Mouse (Mus musculus): ENCODE measurements at regions not wholly inside any gene's neighbourhood (a gene's known extent, or its start where the extent isn't known, plus 50 kb on each side); places are given as distances from the start of the nearest gene placed in this dataset.

GRCm38 (mm10) chr7:34493892-34494291 lies 100.8 kb upstream of the Lsm14a start:
- DNase-seq (ENCODE audit: low spot score), result no peak

- peak; percentile 28 for DNase-seq (ENCODE audit: low spot score)
These were observed 91.9 kb upstream of the Lsm14a start for GRCm38 (mm10) chr7:34484908-34485598.

- no peak for DNase-seq (ENCODE audit: low spot score)
These were observed 90.3 kb upstream of the Lsm14a start for GRCm38 (mm10) chr7:34483368-34483767.

GRCm38 (mm10) chr7:34480771-34481170 lies 87.7 kb upstream of the Lsm14a start:
- DNase-seq (ENCODE audit: low spot score), result no peak

GRCm38 (mm10) chr7:34471003-34471402 lies 77.9 kb upstream of the Lsm14a start:
- DNase-seq (ENCODE audit: low spot score), result no peak

GRCm38 (mm10) chr7:34462069-34462468 lies 69.0 kb upstream of the Lsm14a start:
- peak; percentile 37 for DNase-seq (ENCODE audit: low spot score)

GRCm38 (mm10) chr7:34459834-34460495 lies 66.8 kb upstream of the Lsm14a start:
- DNase-seq (ENCODE audit: low spot score), result no peak

- no peak for DNase-seq (ENCODE audit: low spot score)
These were observed 65.7 kb upstream of the Lsm14a start for GRCm38 (mm10) chr7:34458851-34459250.

- no peak for DNase-seq (ENCODE audit: low spot score)
These were observed 55.2 kb upstream of the Lsm14a start for GRCm38 (mm10) chr7:34448364-34448763.

GRCm38 (mm10) chr7:34444263-34444662 lies 51.1 kb upstream of the Lsm14a start:
- peak; percentile 23 for DNase-seq (ENCODE audit: low spot score)

Data from embryo, embryonic 10 days (tissue).